Mouse (Mus musculus): ENCODE results near the gene Prss16. TPM values are rescaled to one million over a fixed set of nuclear protein-coding genes. Genes with fewer than 3 reads are reported as not detected.
A peak's percentile ranks its signal among the peaks of the same experiment; 100 is the strongest.

Gene Prss16
- polyA plus RNA-seq, 1 experiment: 1.1 TPM

DNA sequence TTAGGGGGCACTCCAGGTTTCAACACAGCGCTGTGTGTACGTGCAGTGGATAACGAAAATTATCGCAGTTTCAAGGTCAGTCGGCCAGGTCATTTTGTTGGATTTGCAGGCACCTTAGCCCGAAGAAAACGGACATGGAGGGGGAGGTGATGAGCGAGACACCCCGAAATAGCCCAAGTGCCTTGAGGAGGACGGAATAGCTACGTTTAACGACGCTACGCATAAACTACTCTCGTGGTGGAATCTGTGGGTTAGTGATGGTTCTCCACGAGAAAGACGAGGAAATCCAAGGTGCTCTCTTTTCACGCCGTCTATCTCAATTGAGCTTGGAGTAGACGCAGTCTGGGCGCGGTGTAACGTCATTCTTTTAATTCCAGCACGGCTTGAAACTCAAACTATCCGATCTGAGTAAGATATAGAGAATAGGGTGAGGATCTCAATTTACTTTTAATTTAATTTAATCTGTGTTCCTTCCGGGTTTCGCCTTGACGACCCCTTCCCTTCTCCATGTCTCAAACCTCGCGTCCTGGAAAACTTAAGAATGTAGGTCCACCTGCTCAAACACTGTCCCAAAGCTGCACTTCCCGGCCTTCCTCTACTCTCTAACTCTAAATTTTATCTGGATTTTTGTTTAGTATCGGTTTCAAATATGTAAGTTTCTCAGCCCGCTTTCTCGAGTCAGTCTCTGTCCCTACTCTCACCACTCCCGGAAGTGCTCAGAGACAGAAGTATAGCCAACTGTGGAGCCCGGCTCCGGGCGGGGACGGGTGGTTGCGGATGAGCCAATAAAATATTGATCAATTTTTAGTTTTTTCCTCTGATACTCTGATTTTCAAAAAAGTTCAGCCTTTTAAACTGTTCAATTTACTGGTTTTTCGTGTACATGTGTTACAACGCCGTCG is 10.6 kb upstream of the Prss16 start:
- WGBS: 2% methylated on average over 44 of the region's 44 CpGs
- Histone ChIP-seq H3K4me1 (ENCODE audit: control insufficient read depth, insufficient read depth, insufficient read length) (no peaks in the 10 kb centered on the region), H3K27ac (ENCODE audit: insufficient read depth, low read length) (no peak overlapping the region), H3K4me3 (ENCODE audit: extremely low read depth, insufficient read depth, insufficient read length) (peak overlapping the region; percentile 67), H3K27me3 (ENCODE audit: control insufficient read depth, insufficient read depth, low read length) (0 out of 2 replicates have a peak, but pooled peaks cover 1% of the 10 kb centered on the region), H3K36me3 (ENCODE audit: control insufficient read depth, insufficient read depth, low read length) (no peaks in the 10 kb centered on the region)
- DNase-seq (ENCODE audit: low read depth in 1 of 2, low spot score in 2 of 2): peak in 1 of 2 experiments; percentile 44
- no peak for TF ChIP-seq CTCF (IDR thresholded peaks at IDR 0.05; ENCODE audit: extremely low read depth, insufficient read depth, insufficient read length, insufficient replicate concordance)
- TF ChIP-seq POLR2A (IDR thresholded peaks at IDR 0.05; ENCODE audit: low read depth, low read length): no peak

DNA sequence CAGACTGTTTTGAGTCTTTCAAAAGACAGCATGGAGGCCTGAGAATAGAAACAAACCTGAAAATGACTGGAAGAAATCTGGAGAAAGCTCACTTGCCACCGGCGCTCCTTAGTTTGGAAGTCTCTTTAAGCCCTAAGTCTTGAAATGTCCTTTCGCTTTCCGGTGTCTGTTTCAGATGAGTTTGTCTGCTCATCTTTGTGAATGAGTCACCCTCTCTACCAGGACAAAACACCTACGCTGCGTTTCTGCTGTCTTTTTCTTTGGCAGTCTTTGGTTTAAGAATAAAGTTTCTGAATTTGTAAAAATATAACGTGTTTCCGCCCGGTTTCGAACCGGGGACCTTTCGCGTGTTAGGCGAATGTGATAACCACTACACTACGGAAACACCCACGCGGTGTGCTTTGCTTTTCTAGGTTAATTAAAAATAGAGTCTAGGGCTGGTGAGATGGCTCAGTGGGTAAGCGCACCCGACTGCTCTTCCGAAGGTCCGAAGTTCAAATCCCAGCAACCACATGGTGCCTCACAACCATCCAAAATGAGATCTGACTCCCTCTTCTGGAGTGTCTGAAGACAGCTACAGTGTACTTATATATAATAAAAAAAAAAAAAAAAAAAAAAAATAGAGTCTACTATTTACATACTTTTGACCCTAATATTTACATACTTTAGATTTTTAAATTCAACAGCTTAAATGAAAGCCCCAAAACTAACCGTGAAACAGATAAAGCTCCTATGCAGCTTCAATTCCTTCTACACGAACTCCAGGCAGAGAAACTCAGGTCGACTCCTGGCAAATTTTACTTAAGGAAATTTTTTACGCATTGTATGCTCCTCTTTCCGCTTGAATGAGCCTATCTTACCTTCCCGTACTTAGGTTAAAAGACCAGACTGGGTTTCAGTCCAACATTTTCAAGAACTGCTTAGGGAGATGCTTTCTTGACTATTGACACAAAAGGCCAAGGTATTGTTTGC is 6.2 kb upstream of the Prss16 start:
- WGBS: 16% methylated on average over 27 of the region's 27 CpGs
- Histone ChIP-seq H3K4me1 (ENCODE audit: control insufficient read depth, insufficient read depth, insufficient read length) (peaks cover 6% of the 10 kb centered on the region; the same call in 1 of the 2 replicates), H3K36me3 (ENCODE audit: control insufficient read depth, insufficient read depth, low read length) (no peaks in the 10 kb centered on the region), H3K4me3 (ENCODE audit: extremely low read depth, insufficient read depth, insufficient read length) (no peak overlapping the region), H3K27me3 (ENCODE audit: control insufficient read depth, insufficient read depth, low read length) (peaks cover 7% of the 10 kb centered on the region), H3K27ac (ENCODE audit: insufficient read depth, low read length) (no peak overlapping the region)
- TF ChIP-seq POLR2A (IDR thresholded peaks at IDR 0.05; ENCODE audit: low read depth, low read length): no peak
- no peak for TF ChIP-seq CTCF (IDR thresholded peaks at IDR 0.05; ENCODE audit: extremely low read depth, insufficient read depth, insufficient read length, insufficient replicate concordance)
- peak; percentile 60 to 87 for DNase-seq (ENCODE audit: low read depth in 1 of 2, low spot score in 2 of 2)

GRCm38 (mm10) chr13:22014411-22014845 is 4.9 kb upstream of the Prss16 start:
- no peaks in the 10 kb centered on the region for H3K36me3 ChIP-seq (ENCODE audit: control insufficient read depth, insufficient read depth, low read length)
- WGBS: 9% methylated on average over 17 of the region's 17 CpGs
- H3K27me3 ChIP-seq (ENCODE audit: control insufficient read depth, insufficient read depth, low read length): peaks cover 5% of the 10 kb centered on the region
- DNase-seq (ENCODE audit: low read depth in 1 of 2, low spot score in 2 of 2): no peak
- H3K4me3 ChIP-seq (ENCODE audit: extremely low read depth, insufficient read depth, insufficient read length): peak overlapping the region; percentile 6; the same call in 1 of the 2 replicates
- H3K27ac ChIP-seq (ENCODE audit: insufficient read depth, low read length): no peak overlapping the region
- H3K4me1 ChIP-seq (ENCODE audit: control insufficient read depth, insufficient read depth, insufficient read length): peaks cover 6% of the 10 kb centered on the region; the same call in 1 of the 2 replicates
- no peak for TF ChIP-seq POLR2A (IDR thresholded peaks at IDR 0.05; ENCODE audit: low read depth, low read length)
- no peak for TF ChIP-seq CTCF (IDR thresholded peaks at IDR 0.05; ENCODE audit: extremely low read depth, insufficient read depth, insufficient read length, insufficient replicate concordance)

DNA sequence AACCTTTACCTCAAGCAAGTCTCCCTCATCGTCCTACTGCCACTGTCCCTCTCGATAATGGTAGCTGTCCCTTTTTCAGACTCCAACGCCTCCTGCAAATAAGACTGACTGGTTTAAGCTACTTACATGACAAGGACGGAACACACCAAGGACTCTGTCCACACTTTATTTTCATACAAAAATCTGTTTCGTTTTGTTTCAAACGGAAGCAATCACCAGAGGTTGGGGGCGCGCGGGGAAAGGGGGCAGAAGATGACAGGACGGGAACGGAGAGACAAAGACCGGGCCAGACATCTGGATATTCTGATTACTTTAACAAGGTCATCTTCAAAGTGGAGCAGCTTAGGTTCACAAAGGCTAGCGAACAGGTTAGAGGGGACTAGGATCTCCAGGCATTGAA is 4.2 kb upstream of the Prss16 start:
- Histone ChIP-seq H3K4me1 (ENCODE audit: control insufficient read depth, insufficient read depth, insufficient read length) (peaks cover 6% of the 10 kb centered on the region; the same call in 1 of the 2 replicates), H3K4me3 (ENCODE audit: extremely low read depth, insufficient read depth, insufficient read length) (no peak overlapping the region), H3K36me3 (ENCODE audit: control insufficient read depth, insufficient read depth, low read length) (no peaks in the 10 kb centered on the region), H3K27me3 (ENCODE audit: control insufficient read depth, insufficient read depth, low read length) (peaks cover 7% of the 10 kb centered on the region), H3K27ac (ENCODE audit: insufficient read depth, low read length) (no peak overlapping the region)
- no peak for TF ChIP-seq POLR2A (IDR thresholded peaks at IDR 0.05; ENCODE audit: low read depth, low read length)
- no peak for TF ChIP-seq CTCF (IDR thresholded peaks at IDR 0.05; ENCODE audit: extremely low read depth, insufficient read depth, insufficient read length, insufficient replicate concordance)
- 15% methylated on average over 13 of the region's 13 CpGs for WGBS
- DNase-seq (ENCODE audit: low read depth in 1 of 2, low spot score in 2 of 2): no peak

GRCm38 (mm10) chr13:22008707-22009106 is 835 bp downstream of the Prss16 start:
- peaks cover 9% of the 10 kb centered on the region; the same call in 1 of the 2 replicates for H3K27me3 ChIP-seq (ENCODE audit: control insufficient read depth, insufficient read depth, low read length)
- H3K4me3 ChIP-seq (ENCODE audit: extremely low read depth, insufficient read depth, insufficient read length): no peak overlapping the region
- DNase-seq (ENCODE audit: low read depth in 1 of 2, low spot score in 2 of 2): no peak
- no peaks in the 10 kb centered on the region for H3K36me3 ChIP-seq (ENCODE audit: control insufficient read depth, insufficient read depth, low read length)
- no peak overlapping the region for H3K27ac ChIP-seq (ENCODE audit: insufficient read depth, low read length)
- no peak for TF ChIP-seq CTCF (IDR thresholded peaks at IDR 0.05; ENCODE audit: extremely low read depth, insufficient read depth, insufficient read length, insufficient replicate concordance)
- TF ChIP-seq POLR2A (IDR thresholded peaks at IDR 0.05; ENCODE audit: low read depth, low read length): no peak
- WGBS: 84% methylated on average over 3 of the region's 3 CpGs
- H3K4me1 ChIP-seq (ENCODE audit: control insufficient read depth, insufficient read depth, insufficient read length): no peaks in the 10 kb centered on the region; the same call in 1 of the 2 replicates

DNA sequence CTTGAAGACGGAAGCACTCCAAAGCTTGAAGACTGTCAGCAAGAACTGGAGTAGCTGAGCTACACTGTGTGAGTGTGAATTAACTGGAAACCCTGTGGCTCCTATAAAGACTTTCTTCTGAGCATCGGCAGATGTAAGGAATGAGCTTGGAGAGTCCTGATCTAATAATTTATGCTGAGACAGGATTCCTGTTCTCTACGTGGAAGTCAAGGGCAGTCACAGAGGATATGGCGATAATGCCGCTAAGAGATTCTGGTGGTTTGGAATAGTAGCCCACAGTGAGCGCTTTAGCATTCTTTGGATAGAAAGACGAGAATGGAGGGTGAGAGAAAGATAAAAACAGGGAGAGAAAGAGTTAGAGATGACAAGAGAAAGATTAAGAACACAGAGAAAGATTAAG is 1.7 kb downstream of the Prss16 start:
- Histone ChIP-seq H3K36me3 (ENCODE audit: control insufficient read depth, insufficient read depth, low read length) (no peaks in the 10 kb centered on the region), H3K4me1 (ENCODE audit: control insufficient read depth, insufficient read depth, insufficient read length) (no peaks in the 10 kb centered on the region; the same call in 1 of the 2 replicates), H3K4me3 (ENCODE audit: extremely low read depth, insufficient read depth, insufficient read length) (no peak overlapping the region), H3K27me3 (ENCODE audit: control insufficient read depth, insufficient read depth, low read length) (peaks cover 9% of the 10 kb centered on the region; the same call in 1 of the 2 replicates), H3K27ac (ENCODE audit: insufficient read depth, low read length) (no peak overlapping the region)
- 76% methylated on average over 7 of the region's 7 CpGs for WGBS
- no peak for TF ChIP-seq CTCF (IDR thresholded peaks at IDR 0.05; ENCODE audit: extremely low read depth, insufficient read depth, insufficient read length, insufficient replicate concordance)
- TF ChIP-seq POLR2A (IDR thresholded peaks at IDR 0.05; ENCODE audit: low read depth, low read length): no peak
- no peak for DNase-seq (ENCODE audit: low read depth in 1 of 2, low spot score in 2 of 2)
